Mouse (Mus musculus) induced T-regulatory cell, adult 2 months (primary cell): Measurements from ENCODE around the gene Dnajb6.
"Not testable (repeated sequence)": the region's sequence is repeated elsewhere in the genome, so short reads cannot be mapped to it uniquely, and the experiment has no call there.

Experiments used
- DNase-seq: peaks from one replicate; pipeline ENCODE4 v3.0.0-alpha.2; 2012; ENCODE audit warnings: low read depth

Dnajb6 gene

DNA sequence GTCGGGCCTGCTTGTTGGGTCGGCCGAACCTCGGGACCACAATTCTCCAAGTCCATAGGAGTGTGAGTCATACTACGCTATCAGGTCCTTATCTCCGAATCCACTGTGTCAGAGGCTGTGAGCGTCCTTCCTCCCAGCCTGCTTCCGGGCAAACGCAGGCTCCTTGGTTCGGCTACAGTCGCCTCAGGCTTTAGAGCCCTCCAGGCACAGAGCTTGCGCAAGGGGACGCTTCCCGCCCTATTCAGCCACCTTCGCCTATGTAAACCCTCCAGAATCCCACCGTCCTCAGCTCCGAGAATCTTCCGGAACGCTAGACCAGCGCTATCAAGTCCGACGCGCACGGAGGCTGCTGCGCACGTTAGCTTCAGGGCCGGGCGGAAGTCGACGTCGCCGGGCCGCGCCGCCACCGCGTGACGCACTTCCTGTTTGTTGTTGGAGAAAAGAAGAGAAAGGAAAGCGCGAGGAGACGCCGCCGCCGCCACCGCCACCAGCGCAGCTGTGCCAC is at the start of gene Dnajb6, which contains the start of gene Gm5129:
Gene Dnajb6, plus strand, starts transcription at position 132 of the 505 bp plus-strand sequence.
Gene Gm5129, minus strand, starts transcription at position 380 of the 505 bp plus-strand sequence.
- peak; percentile 98 for DNase-seq

DNA sequence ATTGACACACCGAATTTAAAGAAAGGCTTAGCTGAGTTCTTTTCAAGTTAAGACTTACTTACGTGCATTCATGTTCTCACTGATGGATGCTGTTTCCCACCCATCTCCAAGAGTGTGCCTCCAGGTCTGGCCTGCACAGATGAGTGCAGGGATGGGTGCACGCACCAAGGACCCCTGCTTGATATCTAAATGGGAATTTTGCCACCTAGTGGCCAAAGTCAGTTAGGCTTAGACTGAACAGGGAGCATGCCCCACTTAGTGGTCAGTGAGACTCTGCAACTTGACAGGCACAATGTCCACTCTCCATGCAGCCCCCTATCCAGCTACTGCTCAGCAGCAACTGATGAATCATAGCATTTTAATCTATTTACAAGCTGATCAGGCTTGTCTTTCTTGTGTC is 47.8 kb upstream of the Dnajb6 start:
- DNase-seq, result peak; percentile 63

GRCm38 (mm10) chr5:29688352-29688751 is 47.1 kb upstream of the Dnajb6 start:
- no peak for DNase-seq

- no peak for DNase-seq
These were observed 37.0 kb upstream of the Dnajb6 start for GRCm38 (mm10) chr5:29698493-29698892.

GRCm38 (mm10) chr5:29699520-29700202 is 35.8 kb upstream of the Dnajb6 start:
- DNase-seq, result no peak

GRCm38 (mm10) chr5:29707241-29707640 is 28.2 kb upstream of the Dnajb6 start:
- DNase-seq, result no peak

DNA sequence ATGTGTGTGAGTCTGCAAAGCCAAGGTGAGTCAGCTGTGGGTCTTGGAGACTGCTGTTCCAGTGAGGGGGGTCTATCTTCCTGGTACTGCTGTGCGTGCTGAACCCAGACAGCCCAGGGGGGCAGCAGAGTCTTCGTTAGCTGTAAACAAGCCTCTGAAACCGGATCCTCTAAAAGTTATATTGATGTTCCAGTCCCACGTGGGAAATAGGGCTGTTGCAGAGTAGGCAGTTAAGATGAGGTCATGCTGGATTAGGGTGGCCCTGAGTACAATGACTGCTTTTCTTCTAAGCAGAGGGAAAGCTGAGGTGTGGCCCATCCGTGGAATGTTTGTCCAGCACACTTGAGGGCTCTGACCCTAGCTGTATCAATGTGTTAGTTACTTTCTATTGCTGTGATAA is 27.2 kb upstream of the Dnajb6 start:
- DNase-seq, result no peak

GRCm38 (mm10) chr5:29711631-29712030 is 23.9 kb upstream of the Dnajb6 start:
- DNase-seq, result no peak

DNA sequence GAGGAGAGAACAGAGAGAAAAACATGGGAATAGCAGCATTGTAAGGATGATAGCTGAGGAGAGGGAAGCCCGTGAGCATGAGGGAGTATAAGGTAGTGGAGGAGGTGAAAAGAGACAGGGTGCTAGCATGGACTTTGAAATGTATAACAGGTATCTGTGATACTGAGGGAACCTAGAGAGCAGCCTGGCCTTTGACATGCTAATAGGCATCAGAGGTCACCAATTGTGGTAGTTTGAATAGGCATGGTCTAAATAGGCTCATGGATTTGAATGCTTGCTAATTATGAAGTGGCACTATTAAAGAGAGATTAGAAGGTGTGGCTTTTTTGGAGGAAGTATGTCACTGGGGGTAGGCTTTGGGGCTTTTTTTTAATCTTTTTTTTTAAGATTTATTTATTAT is 22.6 kb upstream of the Dnajb6 start:
- DNase-seq, result no peak

- DNase-seq, result no peak
These were observed 14.3 kb upstream of the Dnajb6 start for GRCm38 (mm10) chr5:29721159-29721558.

- DNase-seq, result no peak
These were observed 10.1 kb upstream of the Dnajb6 start for GRCm38 (mm10) chr5:29725369-29725768.

DNA sequence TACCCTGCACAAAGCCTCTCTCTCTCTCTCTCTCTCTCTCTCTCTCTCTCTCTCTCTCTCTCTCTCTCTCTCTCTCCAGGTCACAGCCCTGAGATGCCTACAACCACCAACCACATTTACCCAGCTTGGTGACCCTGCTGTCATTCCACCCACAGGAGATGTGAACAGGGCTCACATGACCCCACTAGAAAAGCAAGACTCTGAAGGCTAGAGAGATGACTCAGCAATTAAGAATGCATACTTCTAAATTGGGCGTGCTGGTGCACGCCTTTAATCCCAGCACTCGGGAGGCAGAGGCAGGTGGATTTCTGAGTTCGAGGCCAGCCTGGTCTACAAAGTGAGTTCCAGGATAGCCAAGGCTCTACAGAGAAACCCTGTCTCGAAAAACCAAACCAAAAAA is 9.4 kb upstream of the Dnajb6 start:
- not testable (repeated sequence) for DNase-seq

- no peak for DNase-seq
These were observed 517 bp upstream of the Dnajb6 start for GRCm38 (mm10) chr5:29734831-29735510.

DNA sequence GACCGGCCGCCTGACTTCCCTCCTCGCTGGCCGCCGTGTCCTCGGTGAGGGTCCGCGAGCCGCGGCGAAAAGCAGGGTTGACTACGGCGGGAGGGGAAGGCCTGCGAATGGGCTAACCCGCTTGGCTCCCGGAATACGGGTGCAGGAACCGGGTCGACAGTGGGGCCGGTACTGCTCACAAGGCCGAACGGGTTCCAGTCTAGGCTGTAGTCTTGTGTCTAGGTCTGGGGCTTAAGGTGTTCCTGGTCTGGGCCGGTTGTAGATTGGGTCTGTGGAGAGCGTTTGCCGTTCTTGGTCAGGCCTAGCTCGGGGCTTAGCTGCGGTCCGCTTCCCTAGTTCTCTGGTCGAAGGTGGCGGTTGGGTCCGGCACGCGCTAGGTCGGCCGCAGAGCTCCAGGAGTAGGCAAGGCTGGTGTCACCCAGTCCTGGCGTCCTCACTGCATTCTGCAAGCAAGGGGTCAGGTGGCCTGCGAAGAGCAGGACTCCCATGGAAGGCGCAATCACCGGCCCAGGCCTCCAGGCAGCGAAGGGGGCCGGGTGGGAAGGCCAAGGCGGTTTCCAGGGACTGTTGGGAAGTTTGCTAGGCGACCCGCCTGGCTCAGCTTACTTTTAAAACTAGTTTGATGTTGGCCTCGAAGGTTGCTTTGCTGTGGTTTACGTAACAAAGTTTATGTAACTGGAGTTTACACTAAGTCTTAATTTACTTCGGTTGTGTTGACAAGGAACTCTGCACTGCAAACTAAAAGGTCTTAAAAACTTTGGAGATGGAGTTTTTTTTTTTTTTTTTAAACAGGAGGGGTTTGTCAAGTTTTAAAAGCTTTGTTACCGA is 799 bp downstream of the Dnajb6 start:
- no peak for DNase-seq

DNA sequence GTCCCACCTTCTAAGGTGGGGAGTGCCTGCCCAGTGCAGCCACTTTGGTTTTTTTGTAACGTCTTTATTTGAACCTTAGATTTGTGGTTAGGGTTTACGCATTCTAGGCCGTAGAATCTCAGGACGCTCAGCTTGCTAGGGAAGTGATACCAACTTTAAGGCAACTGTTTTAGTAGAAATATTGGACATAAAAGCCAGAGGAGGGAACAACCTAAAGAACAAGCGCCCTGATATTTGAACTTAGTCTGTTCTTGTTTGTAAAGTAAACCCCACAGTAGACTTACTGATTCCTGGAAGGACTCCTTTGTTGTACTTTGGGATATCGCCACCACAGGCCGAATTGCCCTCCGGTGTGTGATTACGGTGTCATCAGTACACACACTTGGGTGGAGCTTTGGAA is 1.5 kb downstream of the Dnajb6 start:
- peak; percentile 52 for DNase-seq

GRCm38 (mm10) chr5:29737471-29737870 is 2.0 kb downstream of the Dnajb6 start:
- DNase-seq, result peak; percentile 43

- DNase-seq, result peak; percentile 71
These were observed 2.6 kb downstream of the Dnajb6 start for GRCm38 (mm10) chr5:29738076-29738475.

GRCm38 (mm10) chr5:29740651-29741050 is 5.2 kb downstream of the Dnajb6 start:
- DNase-seq, result no peak

GRCm38 (mm10) chr5:29741093-29741492 is 5.6 kb downstream of the Dnajb6 start:
- DNase-seq, result no peak

DNA sequence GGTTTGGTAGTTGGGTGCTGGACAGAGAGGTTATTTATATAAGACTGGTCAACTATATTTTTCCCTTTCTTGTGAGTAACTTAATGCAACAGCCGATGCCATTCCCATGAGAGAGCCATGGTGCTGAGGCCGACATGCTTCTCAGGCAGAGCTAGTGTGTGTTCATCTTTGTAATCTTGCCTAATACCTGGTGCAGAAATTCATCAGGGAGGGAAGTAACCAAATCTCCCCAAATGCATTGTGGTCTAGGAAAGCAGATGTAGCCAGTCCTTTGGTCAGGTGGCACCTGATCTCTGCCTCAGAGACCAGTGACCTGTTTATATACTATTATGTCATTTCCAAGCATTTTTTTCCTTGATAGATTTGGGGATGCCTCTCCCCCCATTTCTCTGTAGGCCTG is 12.2 kb downstream of the Dnajb6 start:
- no peak for DNase-seq

DNA sequence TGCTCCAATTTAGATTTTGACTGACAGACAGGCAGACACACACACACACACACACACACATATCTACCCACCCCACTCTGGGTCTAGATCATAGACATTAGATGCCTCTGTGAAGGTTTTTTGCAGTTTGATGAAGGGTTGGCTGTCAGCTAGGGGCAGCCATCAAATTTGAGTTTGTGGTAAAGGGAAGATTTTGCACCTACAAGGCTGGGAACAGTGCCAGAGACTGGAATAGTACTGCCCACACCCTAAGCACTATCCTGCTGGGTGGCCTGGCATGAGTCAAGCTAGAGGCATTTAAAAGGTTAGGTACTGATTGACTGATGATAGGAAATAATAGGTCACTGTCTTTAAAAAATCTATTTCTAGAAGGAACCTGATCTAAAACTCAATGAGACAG is 15.8 kb downstream of the Dnajb6 start:
- no peak for DNase-seq

DNA sequence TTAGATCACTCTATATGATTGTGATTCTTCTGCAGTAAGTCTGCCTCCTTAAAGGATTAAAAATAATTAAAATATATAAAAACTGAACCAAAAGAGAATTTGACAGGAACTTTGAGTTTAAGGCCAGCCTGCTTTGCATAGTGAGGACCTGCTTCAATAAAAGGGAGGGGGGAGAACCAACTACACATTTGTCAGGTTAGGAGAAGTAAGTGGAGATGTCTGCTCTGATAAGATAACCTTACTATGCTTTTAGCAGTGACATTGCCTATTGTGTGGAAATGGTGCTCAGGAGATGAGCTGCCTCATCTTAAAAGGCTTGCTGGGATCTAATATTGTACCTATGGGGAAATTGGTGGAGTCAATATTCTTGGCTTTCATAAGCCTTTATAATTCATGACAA is 17.4 kb downstream of the Dnajb6 start:
- DNase-seq, result no peak

DNA sequence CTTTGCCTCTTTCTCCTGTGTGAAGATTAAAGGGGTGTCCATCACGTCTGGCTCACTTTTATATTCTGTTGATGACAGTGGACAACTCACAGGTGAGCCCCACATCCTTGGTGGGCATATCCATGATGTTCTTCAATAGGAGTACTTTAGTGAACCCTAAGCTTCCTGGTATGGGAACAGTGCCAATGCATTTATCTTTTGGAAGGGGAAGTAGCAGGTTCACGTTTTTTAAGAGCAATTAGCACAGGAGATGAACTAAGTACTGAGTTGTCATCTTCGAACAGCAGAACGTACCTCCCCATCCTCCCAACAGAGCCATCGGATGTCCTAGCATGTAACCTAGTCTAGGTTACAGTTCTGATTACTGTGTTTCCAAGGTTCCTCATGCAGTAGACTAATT is 23.8 kb downstream of the Dnajb6 start:
- DNase-seq, result no peak
